Mouse (Mus musculus): Measurements from ENCODE around the gene Akap5.

Akap5 gene

DNA sequence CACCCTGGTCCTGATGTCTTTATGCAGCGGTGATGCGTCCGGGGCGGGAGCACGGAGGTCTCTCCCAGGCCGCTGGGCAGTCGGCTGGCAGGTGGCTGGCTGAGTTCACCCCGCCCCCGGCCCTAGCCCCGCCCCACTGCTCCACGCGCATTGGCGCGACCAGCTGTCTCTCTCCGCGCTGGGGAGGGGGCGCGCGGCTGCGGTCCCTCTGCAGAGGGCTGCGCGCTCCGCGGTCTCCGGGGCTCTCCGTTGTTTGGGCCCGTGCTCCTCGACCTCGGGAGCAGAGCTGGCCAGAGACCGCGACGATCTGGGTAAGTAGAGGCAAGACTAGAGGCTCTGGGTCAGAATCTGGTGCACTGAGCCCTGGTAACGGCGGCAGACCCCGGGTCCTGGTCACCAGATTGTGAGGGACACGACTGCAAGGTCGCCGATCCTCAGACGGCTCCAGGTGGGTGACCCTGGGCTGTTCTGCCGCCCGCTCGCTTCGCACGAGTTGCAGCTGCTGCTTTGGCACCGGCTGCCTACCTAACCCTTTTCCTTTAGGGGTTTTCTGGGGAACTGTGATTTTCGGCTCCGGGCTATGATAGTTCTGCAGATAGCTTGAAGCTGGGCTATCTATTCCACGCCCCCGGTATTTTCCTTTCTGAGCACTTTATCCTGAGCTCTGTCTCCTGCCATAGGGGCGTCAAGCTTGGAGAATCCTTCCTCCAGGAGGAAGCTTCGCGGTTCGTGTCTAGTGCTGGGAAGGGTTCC, at the start of gene Akap5:
Akap5 (plus strand) TSS at position 213 of the 753 bp plus-strand sequence.
- in situ Hi-C loops (cut with MboI, MseI), result loop anchor here (25.0 kb wide), 1 partner anchor 1838 kb away; no protein-coding TSS in a partner anchor

DNA sequence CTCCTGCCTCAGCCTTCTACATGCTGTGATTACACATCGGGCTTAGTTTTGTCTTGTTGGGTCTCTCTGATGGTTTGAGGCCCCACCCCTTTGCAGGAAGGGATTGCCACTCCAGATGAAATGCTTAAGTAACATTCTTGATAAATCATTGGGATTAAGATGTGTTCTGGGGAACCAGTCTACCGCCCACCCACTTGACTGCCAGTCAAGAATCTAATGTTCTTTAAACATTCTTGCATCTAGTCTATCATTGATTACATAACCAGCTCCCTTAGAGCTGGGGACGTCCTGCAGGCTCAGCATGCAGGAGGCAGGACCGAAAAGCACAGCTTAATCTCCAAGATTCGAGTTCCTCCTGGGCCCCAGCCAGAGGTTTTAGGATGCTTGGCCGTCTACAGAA, 46.5 kb upstream of the Akap5 start:
- in situ Hi-C loops (cut with MboI, MseI), result no loop called here

DNA sequence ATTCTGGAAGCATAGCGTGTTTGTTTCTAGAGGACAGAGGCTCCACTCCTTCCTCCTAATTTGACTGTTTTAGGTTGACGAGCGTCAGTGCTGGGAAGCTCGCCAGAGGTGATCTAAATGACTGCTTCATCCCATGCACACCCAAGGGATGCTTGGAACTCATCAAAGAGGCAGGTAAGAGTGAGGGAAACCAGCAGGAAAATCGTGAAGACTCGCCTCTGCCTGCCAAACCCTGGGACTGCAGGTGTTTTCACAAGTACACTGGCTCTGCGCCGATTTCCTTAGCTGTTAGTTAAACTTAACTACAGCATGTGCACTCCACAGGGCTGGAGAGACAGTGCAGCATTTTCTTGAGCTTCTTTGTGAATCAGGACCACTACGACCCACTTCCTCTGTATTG, 44.1 kb upstream of the Akap5 start:
- in situ Hi-C loops (cut with MboI, MseI), result no loop called here

DNA sequence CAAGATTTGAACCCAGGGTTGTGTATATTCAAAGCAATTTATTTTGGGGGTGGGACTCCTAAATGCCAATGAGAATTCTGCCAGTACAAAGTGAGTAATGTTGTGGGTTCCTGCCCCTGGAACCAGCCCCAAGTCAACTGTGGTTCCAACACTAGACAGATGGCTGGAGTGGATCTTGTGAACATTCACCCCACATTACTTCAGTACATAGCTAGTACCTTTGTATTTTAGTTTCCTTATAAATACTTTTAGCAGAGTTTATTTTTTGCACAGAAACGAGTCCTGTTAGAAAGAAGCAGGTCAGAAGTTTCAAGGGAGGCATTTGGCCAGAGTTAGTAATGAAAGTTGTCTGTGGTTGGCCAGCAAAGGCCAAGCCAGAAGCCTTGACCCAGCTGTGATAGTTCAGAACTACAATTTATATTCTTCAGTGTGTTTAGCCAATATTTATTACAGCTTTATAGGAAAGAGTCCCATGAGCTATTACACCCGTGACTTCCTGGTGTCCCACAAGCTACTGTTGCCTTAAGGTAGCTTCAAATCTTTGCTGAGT, 43.5 kb upstream of the Akap5 start:
- in situ Hi-C loops (cut with MboI, MseI), result no loop called here

DNA sequence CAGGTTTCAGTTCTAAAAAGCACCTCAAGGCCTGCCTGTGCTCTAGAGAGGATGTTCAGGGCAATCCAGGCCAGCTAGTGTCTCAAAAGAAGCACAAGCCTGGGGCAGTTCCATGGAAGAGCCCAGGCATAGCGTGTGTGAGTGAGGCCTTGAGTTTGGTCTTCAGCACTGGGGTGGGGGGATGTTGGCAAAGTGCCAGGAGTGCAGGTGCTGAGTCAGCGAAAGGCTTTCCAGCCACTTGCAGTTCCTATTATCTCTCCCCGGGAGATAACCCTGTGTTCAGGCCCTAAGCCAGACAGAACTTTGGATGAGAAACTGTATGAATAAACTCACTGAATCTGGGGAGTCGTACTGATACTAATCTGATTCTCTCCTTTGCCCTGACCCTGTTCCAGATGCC, 42.6 kb upstream of the Akap5 start:
- in situ Hi-C loops (cut with MboI, MseI), result no loop called here

DNA sequence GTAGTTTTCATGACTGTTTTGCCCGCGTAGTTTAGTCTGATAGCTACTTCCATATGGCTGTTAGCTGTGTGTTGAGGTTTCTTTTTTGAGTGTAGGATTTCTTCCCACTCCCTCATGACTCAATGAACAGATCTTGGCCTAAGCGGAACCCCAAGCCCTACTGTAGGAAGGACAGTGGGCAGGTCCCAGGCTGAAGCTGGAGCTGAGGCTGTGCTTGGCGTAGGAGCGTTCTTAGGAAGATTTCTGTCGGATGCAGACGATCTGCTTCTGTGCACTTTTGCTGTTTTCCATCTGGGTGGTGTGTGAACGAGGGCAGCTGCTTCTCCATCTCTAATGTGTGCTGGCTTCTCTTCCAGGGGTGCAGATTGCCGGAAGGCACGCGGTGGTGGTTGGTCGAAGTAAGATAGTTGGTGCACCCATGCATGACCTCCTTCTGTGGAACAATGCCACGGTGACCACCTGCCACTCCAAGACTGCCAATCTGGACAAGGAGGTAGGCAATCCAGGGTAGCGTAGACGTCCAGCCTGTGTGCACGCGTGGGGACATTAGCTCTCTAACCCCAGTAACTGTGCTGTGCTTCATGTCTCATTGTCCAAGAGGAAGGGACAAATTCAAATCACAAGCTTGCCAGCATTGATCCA, 42.0 kb upstream of the Akap5 start:
- in situ Hi-C loops (cut with MboI, MseI), result no loop called here

DNA sequence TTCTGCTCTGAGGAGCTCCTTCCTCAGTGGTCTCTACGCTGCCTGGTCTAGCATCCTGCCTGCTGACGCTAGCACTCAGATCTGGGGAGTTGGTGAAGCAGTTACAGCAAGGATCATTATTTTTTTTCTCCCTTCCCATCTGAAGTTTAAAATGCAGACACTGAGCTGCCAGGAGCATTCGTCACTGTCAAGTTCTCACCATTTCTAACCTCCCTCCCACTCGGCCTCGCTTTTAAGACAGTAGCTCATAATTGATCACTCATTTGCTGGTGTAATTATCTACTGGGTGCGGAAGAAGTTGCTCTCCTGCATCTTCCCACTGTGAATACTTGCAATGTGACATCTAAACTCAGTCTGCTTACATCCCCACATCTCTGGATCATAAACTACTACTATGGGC, 39.3 kb upstream of the Akap5 start:
- in situ Hi-C loops (cut with MboI, MseI), result no loop called here

DNA sequence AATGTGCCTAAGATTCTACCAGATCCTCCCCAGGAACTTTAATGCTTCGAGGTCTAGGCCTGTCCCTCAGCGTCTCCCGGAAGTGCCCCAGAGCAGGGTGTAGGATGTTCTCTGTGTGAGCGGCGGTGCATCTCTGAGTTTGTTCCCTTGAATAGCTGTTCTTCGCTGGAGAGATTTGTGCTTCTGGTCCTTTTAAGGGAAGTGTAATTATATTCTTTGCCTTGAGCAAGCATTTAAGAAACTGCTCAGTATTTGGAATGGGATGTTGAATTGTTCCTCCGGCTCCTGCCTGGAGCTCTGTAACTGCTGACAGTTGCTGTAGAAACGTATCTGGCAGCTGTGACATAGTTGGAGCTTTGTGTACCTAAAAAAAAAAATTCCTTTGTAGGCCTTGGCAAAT, 36.7 kb upstream of the Akap5 start:
- in situ Hi-C loops (cut with MboI, MseI), result no loop called here

DNA sequence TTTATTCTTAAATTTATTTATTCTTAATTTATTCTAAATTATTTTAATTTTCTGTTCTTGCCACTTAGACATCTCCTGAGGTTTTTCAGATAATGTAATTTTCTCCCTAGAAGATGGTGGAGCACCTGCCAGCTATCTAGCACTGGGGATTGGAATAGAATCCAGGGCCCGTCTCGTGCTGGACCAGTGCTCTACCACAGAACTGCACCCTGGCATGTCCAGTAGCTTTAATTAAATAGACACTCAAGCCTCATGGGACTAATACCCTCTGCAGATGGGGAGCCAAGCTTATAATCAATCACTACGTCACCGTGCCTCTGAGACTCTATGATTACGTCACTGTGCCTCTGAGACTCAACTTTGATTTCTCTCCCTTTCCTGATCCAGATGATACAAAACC, 36.2 kb upstream of the Akap5 start:
- in situ Hi-C loops (cut with MboI, MseI), result no loop called here

DNA sequence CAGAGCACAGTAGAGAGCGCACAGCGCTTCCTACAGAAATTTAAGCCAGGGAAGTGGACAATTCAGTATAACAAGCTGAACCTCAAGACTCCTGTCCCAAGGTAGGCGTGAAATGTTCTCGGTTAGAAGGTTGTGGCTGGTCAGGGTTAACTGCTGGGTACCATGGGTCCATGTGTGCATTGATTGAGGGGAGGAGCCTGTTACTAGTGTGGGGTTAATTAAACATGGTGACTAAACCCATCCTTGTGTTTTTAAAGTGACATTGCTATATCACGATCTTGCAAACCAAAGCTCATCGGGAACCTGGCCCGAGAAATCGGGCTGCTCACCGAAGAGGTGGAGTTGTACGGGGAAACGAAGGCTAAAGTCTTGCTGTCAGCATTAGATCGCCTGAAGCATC, 35.3 kb upstream of the Akap5 start:
- in situ Hi-C loops (cut with MboI, MseI), result no loop called here

DNA sequence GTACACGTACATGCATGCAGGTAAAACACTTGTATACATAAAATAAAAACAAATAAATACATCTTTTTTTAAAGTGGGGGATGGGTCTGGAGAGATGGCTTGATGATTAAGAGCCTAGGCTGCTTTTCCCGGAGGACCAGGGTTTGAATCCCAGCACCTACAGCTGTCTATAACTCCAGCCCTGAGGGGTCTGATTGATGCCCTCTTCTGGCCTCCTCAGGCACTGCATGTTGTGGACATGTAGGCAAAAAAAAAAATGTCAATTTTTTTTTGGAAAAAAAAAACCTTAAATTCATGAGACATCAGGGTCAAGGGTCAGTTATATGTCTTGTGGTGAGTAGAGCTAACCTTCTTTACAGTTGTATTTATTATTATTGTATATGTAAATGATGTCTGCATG, 34.4 kb upstream of the Akap5 start:
- in situ Hi-C loops (cut with MboI, MseI), result no loop called here

DNA sequence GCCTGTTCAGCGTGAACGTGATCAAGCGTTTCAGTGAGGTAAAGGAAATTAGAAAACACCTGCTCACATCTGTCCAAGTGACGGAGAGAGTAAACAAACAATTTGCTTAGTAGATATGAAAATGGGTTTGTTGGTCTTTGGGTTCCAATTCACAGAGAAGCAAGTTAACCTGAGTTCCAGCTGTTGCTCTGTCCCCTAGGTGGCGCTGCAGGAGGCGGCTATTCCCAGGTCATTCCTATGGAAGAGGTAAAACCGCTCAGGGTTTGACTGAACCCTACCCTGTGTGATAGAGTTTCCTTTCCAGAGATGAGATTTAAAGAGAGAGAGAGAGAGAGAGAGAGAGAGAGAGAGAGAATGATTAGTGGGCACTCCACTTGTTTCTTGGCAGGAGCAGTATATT, 31.5 kb upstream of the Akap5 start:
- in situ Hi-C loops (cut with MboI, MseI), result no loop called here

DNA sequence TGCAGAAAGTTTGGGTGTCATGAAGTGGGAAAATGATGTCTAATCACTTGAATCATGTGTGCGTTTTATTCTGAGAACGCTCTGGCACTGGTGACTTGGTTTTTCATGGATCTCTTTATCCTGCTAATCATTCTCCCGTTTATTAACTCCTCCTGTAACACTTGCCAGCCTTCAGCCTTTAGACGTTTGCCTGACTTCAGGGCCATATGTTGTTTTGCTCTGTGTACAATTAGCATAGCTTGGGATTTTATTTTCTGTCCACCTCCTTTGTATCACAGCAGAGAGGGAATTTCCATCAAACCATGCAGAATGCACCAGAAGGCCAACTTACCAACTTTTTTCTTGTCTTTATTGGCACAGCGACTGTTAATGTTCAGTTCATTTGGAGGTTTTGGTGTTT, 26.9 kb upstream of the Akap5 start:
- in situ Hi-C loops (cut with MboI, MseI), result no loop called here

DNA sequence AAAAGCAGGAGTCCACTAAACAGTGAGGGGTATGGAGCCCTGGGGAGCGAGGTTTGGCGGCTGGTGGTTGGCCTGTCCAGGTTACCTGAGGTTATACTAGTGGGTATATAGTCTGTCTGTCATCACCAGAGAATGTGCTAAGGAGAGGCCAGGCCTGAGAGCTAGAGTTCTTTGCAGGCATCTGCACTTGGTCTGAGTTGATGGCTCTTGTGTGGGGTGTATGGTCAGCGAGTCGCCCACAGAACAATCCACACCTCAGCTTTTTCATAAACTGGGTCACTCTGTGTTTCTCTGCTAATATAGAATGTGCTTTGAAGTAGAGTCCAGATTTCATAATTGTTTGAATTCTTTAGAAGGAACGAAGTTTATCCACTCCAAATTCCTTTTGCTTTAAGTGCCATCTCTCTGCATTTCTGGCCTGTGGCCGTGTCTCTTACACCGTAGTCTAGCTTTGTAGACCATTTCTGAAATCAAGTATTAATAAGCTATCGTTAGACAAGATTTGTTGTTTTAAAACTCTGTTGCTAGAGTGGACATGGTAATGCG, 25.3 kb upstream of the Akap5 start:
- in situ Hi-C loops (cut with MboI, MseI), result no loop called here

DNA sequence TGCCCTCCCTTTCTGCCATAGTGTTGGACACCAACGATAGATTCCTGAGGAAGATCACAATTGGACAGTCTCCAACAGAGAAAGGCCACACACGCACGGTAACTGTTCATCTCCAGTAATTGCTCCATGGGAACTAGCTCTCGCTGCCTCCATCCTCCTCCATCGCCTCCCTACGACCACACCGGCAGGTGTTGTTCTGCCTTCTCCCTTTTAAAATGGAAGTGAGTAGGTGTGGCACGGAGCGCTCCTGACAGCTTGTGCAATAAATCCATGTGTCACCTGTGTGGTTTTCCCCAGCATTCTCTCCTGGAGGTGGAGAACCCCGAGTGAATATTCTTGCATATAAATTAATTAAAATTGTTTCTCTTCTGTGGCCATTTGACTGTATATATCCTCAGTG, 24.3 kb upstream of the Akap5 start:
- in situ Hi-C loops (cut with MboI, MseI), result loop anchor here (25.0 kb wide), 1 partner anchor 1813 kb away; no protein-coding TSS in a partner anchor

DNA sequence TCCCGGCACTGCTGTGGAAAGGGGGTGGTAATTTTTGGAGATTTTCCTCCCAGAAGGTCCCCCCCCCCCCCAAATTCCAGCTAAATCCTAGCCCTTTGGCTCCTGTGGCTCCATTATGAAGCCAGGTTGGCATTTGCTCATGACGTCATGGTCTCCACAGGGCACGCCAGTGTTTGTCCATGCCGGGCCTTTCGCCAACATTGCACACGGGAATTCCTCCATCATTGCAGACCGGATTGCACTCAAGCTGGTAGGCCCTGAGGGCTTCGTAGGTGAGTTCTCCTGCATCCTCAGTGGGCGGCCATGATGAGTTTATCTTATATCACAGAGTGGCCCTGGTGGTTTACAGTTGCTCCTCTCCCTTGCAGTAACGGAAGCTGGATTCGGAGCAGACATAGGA, 21.2 kb upstream of the Akap5 start:
- in situ Hi-C loops (cut with MboI, MseI), result loop anchor here (25.0 kb wide), 1 partner anchor 1816 kb away; no protein-coding TSS in a partner anchor

DNA sequence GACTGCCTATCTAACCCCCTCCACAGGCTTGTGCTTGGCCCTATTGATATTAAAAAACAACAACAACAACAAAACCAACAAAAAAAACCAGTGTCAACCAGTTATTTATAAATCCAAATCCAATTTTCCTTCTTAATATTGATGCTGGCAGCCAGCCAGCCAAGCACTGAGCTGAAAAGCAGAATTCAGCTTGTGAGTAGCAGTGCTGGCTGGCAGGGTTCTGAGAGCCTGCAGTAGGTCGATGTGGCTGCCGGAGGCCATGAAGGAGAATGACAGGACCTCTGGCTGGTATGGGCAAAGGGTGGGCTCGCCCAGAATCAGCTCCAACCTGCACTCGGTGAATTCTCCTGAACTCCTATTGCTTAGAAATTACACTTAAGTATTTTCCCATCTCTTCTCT, 20.5 kb upstream of the Akap5 start:
- in situ Hi-C loops (cut with MboI, MseI), result loop anchor here (25.0 kb wide), 1 partner anchor 1817 kb away; no protein-coding TSS in a partner anchor

DNA sequence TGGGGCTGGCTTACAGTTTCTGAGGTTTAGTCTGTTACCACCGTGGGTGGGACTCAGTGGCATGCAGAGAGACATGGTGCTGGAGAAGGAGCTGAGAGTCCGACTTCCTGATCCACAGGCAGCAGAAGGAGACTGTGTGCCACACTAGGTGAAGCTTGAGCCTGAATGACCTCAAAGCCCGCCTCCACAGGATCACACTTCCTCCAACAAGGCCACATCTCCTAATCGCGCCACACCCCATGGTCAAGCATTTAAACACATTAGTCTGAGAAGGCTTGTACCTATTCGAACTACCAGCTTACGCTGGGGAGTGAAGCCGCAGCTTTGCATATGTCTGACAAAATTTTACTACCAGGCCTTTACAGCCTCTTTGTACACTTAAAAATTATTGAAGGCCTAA, 19.6 kb upstream of the Akap5 start:
- in situ Hi-C loops (cut with MboI, MseI), result loop anchor here (25.0 kb wide), 1 partner anchor 1818 kb away; no protein-coding TSS in a partner anchor

DNA sequence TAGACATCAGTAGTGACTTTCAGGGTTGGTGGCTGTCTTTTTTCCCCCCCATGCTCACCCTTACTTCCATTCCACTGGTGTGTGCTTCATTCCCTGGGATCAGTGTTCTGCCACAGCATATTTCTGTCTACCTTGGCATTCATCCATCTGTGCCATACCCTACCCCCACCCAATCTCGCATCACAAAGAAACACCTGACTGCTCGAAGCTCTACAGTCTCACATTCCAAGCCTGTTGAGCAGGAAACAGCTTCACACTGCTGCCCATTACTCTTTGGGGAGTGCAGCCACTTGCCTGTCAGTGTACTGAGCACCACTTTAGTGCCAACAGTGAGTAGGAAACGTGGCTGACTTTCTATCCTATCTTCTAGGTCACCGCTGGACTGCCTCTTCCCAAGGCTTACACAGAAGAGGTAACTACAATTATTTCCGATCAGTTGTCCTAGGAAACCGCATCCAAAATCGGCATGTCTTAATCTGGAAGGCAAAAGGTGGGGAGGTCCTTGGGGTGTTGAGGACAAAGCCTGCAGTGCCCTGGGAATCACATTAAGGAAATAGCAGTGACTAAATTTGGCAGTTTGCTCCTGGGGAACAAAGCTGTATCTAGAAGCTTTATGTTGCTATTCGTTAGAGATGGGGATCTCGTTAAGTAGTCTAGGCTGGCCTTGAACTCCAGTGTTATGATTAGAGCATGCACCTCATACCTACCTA, 17.7 kb upstream of the Akap5 start:
- in situ Hi-C loops (cut with MboI, MseI), result loop anchor here (25.0 kb wide), 1 partner anchor 1820 kb away; no protein-coding TSS in a partner anchor

DNA sequence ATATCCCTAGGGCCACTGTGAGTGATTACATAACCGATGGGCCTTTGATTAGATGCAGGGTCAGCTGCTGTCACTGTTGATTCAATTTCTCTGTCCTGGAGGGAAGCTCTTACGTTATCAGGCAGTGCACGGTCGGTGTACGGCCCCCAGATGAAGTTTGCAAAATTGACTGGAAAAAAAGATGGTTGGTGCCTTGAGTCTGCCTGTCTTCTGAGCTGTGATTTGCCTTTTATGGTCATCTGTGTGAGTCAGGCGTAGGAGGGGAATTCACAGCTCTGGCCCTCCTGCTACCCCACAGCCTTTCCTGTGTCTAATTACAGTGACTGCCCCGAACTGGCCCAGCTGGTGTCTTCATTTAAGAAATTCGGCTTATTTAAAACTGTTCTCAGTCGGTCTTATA, 16.7 kb upstream of the Akap5 start:
- in situ Hi-C loops (cut with MboI, MseI), result loop anchor here (25.0 kb wide), 1 partner anchor 1821 kb away; no protein-coding TSS in a partner anchor

DNA sequence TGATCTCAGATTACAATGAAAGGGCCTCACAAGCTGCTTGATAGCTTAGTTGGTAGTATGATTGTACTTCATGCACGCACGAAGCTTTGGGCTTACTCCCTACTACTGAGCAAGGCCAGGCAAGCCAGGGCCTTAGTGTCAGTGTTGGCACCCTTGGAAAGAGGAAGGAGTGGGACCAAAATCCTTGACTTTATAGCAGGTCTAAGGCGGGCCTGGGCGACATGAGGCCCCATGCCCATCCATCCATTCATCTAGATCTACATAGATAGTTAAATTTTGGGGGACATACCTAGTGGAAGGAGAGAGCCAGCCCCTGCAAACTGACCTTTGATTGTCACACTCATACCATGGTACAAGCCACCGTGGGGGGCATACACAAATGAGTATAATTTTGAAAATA, 16.3 kb upstream of the Akap5 start:
- in situ Hi-C loops (cut with MboI, MseI), result loop anchor here (25.0 kb wide), 1 partner anchor 1821 kb away; no protein-coding TSS in a partner anchor

DNA sequence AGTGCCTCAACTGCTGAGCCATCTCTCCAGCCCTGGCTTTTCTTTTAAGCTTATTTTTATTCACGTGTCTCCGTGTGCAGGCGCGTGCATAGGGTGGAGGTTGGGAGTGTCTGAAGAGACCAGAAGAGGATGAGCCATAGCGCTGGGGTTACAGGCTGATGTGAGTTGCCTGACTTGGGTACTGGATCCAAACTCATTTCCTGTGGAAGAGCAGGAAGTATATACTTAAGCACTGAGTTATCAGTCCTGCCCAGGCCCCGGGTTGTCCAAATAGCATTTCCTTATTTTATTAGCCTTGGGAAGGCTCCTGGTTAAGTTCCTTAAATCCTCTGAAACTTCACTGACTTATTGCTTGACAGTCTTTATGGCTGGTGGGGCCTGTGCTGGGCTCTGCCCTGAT, 14.7 kb upstream of the Akap5 start:
- in situ Hi-C loops (cut with MboI, MseI), result loop anchor here (25.0 kb wide), 1 partner anchor 1823 kb away; no protein-coding TSS in a partner anchor

Measured in T-helper 1 cell (primary cell).